Mouse (Mus musculus): ENCODE measurements around the gene Grn.

GRCm38 (mm10) chr11:102413059-102413458 lies 17.1 kb upstream of the Grn start:
- TF ChIP-seq EP300 (IDR thresholded peaks at IDR 0.05; ENCODE audit: low read depth) (no peak), CTCF (IDR thresholded peaks at IDR 0.05; ENCODE audit: low read depth) (no peak)
